Mouse (Mus musculus): ENCODE results near the gene Pnkd.
"Not testable (repeated sequence)": the region's sequence is repeated elsewhere in the genome, so short reads cannot be mapped to it uniquely, and the experiment has no call there.

Pnkd gene

DNA sequence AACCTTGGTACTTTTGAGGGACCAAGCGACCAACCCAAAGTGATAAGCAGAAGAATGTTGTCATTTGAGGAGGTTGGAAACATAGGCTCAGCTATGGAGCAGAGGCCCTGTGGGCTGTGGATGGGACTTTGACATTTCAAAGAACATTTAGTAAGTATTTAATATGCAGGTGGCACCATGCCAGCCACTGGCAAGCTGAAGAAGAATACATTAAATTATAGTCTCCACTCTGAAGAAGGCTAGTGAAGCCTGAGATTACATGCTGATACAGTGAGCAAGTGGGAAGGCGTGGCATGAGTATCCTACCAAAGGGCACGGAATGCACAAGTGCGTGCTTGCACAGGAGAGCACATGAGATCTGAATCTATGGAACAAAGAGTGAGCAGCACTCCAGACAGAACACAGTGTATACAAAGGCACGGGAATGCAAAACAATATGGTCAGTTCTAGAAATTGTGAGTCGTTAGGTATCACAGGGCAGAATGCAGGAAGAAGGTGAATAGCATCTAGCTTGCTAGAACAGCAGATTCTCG, 45.2 kb downstream of the Pnkd start:
- no peak for DNase-seq (ENCODE audit: low read depth, low spot score)

DNA sequence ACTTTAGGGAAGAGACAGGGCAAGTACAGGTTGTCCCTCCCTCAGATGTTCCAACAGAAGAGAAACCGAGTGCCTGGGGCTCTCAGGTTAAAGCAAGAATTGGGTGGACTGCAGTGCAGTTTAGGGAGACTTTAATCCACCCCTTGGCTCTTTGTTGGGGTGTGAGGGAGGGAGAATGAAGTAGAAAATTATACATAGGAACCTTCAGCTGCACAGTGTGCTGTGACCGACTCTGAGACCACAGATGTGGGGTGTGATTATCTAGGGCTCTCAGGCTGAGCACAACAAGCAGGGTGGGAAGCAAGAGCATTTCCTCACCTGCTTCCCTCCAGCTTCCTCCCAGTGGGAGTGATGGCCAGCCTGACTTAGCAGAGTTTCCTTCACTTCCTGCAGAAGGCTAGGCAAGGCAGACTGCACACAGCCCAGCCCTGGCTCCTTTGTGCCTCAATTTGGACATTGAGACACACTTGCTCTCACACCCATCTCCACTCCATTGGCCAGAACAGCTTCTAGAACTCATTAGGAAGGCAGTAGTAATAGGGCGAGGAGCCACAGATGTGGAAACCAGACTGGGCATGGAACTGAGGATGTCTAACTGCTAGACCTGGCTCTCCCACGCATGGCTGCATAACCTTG, 46.4 kb downstream of the Pnkd start:
- no peak for DNase-seq (ENCODE audit: low read depth, low spot score)

DNA sequence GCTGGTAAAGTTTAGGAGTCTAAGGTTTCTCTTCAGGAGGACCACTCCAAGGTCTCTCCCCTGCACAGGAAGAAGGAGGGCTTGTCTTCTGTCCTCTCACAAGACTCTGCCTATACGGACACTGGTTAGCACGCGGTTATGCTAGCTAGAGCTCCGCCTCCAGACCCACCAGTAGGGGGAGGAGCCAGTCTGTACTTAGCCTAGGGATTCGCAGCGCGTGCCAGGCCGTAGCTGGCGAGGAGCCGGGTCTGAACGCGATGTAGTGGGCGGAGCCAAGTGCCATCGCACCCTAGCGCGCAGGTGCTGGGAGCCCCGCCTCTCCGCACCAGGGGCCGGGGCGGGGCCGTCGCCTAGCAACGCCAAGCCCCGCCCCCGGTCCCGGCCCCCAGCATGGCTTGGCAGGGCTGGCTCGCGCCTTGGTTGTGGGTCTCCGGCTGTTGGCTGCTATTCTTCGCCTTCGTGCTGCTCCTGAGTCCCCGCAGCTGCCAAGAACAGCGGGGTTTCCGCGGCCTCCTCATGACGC, 47.6 kb downstream of the Pnkd start:
- peak; percentile 86 for DNase-seq (ENCODE audit: low read depth, low spot score)

DNA sequence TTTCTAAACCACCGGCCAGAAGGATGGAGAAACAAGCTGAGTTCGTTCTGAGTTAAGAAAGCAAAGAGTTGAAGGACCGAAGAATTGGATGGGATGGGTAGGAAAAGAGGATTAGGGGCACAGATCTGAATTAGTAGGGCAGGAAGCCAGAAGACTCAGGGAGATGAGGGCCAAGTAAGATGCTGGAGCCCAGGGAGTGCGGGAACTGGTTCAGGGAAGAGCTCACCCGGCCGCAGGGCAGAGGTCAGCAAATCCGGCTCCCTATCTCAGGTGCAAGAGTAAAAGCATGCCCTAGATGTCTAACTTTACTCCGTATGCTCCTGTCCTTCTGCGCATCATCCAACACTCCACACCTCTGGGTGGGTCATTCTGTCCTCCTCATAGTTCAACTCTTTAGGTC, 48.2 kb downstream of the Pnkd start:
- DNase-seq (ENCODE audit: low read depth, low spot score), result peak; percentile 3

DNA sequence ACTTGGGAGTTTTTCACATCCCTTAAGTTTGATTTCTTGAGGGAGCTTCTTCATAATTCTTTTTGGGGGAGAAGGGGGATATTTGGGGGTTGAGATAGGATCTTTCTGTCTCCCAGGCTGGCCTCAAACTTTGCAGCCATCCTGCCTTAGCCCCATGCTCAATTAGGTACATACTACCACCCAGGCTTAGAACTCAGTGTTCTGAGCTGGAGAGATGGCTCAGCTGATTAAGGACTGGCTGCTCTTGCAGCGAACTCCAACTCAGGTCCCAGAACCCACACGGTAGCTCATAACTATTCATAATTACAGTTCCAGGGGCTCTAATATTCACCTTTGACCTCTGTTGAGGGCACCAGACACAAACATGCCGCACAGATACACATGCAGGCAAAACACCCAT, 49.9 kb downstream of the Pnkd start:
- no peak for DNase-seq (ENCODE audit: low read depth, low spot score)

DNA sequence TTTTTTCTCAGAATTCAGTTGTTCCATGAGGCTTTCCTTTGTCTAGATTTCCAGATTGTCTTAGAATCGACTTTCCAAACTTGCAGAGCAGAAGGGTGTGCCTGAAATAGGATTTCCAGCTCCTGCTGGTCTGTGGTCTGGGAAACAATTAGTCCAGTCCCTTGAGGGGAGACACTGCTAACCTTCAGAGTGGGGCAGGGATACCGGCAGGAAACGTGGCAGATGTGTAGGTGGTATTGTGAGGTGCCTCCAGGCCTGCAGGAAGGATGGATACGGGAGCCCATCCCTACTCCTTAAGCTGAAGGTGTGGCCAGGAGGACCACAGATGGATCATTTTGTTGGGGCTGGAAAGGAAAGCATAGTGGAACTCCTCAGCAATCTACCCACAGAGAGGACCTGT, 50.3 kb downstream of the Pnkd start:
- no peak for DNase-seq (ENCODE audit: low read depth, low spot score)

DNA sequence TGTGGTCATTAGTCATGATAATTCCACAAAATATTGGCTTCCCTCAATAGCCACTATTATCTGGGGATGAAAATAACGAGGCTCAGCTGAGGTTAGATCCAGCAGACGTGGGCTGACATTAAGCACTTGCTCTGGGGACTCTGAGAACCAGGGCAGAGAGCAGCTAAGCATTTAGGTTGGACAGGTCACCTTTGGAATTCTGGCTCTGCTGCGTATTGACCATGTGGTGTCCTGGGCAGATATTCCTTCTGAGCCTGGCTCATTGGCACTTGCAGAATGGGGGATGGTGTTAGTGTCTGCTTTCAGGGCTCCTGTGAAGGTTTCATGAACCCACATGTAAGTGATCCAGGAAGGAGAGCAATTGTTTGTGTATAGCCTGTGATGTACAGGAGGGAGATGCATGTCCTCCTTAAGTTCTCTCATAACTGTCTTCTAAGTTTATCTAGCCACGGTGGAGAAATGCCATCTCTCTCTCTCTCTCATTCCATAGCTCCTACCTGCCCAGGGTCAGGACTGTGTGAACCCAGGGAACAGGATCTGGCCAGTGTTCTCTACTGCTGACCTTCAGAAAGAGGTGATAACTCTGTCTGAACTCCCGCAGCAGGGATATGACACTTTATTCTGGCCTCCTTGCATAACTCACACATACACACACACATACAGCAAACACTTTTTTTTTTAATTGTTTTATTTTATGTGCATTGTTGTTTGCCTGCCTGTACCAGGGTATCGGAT, 50.9 kb downstream of the Pnkd start:
- DNase-seq (ENCODE audit: low read depth, low spot score), result no peak

DNA sequence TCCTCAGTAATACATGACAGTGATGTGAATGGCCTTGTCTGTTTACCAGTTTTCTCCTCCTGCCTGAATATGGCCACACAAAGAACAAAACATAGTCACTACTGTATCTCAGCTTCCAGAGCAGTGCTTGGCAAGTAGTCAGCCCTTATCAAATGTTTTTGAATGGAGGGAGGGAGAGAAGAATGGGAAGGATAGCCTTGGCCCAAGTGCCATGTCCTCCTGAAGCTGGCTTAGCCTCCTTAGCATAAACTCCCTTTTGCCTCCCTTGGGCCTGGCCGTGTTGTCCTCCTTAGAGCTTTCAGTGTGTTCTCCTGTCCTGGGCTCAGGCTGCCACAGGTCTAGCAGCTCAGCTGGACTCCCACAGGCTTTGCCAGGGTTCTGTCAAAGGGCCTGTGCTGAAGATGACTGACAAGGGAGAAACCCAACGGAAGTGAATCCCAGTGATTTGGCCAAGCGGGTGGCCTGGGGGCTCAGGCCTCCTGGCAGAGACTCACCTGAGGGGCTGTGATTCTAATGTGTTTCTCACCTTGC, 52.6 kb downstream of the Pnkd start:
- no peak for DNase-seq (ENCODE audit: low read depth, low spot score)

DNA sequence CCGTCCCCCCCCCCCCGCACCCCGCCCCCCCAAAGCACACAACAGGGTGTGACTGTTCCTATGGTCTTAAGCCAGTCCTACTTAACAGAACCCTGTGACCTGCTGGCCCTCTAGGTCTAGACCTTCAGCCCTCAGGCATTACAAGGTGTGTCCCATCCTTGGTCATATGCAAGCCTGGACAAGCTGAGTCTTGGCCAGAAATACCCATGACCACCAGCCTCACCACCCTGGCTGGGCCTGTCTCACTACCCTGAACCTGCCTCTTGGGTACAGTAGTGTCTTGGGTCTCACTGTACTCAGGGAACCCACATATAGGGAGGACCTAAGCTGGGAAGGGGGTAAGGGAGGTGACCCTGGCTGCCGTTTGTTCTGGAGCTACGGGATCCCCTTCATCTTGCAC, 53.3 kb downstream of the Pnkd start:
- no peak for DNase-seq (ENCODE audit: low read depth, low spot score)

DNA sequence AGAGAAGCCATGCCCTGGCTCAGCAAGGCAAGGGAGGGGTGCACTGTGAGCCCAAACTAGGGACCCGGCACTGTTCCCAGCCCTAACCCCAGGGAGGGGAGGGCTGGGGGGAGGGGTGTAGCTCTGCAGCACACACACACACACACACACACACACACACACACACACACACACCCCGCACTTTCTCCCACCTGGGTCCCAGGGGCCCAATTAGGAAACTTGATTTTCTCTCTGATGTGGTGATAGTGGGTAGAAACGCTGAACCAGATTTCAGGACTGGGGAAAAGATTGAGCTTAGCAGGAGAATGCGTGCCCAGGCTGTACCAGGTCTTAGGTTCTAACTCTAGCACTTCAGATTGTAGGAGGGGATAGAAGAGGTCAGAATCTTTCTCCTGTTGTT, 53.9 kb downstream of the Pnkd start:
- no peak for DNase-seq (ENCODE audit: low read depth, low spot score)

DNA sequence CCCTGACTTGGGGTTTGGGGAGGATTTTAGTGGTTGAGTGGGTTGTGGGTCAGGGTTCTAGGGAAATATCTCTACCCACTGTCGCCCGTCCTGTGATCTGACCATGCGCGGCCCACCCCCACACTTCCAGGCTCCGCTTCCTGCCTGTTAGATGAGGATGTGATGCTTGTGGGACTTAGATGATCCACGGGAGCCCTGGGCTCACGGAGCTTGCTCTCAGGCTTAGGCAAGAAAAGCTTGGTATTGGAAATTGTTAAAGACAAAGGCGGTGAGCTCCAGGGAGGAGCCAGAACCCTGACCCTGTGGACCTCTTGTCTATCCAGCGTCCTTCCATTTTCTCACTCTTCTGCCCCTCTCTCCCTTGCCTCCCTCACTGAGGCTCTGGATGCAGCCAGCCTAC, 55.2 kb downstream of the Pnkd start:
- no peak for DNase-seq (ENCODE audit: low read depth, low spot score)

DNA sequence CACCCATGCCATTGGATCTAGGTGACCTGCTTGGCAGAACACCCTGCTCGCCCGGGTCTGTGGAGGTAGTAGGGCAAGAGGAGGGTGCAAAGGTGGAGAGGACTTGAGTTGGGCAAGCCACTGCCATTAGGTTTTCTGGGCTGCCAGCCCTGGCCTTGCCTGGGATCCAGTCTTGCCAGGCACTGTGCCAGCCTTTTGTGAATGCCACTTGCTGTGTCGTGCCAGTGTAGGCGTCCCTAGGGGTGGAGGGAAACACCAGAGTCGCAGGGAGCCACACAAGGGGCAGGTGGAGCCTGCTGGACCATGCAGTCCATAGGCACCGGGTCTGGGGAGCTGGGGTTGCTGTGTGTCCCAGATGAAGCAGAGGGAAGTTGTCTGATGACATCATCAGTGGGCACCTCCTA, 55.6 kb downstream of the Pnkd start:
- DNase-seq (ENCODE audit: low read depth, low spot score), result no peak

DNA sequence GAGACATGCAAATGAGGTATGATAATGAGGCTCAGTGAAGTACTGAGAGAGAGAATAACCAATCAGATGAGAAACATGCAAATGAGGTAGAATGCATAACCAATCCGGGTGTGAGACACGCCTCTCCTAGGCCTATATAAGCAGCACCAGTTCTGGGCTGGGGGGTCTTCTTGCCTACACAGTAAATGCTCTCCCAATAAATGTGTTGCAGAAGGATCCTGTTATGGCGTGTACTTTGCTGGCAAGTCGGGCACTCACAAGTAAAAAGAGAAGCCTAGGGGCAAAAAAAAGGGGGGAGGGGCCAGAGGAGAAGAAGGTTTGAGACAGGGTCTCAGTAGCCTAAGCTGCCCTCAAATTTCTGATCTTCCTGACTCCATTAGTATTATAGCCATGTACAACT, 56.3 kb downstream of the Pnkd start:
- not testable (repeated sequence) for DNase-seq (ENCODE audit: low read depth, low spot score)

DNA sequence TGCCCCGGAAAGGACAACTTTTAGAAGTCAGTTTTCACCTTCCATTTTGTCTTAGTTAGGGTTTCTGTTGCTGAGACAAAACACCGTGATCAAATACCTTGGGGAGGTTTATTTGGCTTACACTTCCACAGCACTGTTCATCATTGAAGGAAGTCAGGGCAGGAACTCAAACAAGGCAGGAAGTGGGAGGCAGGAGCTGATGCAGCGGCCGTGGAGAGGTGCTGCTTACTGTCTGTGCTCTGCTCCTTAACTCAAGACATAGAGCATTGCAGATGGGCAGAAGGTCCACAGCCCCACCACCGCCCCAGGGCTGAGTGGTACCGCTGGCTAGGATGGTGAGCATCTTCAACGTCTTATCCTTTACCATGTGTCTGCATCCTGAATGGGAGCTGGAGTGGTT, 57.2 kb downstream of the Pnkd start:
- no peak for DNase-seq (ENCODE audit: low read depth, low spot score)

DNA sequence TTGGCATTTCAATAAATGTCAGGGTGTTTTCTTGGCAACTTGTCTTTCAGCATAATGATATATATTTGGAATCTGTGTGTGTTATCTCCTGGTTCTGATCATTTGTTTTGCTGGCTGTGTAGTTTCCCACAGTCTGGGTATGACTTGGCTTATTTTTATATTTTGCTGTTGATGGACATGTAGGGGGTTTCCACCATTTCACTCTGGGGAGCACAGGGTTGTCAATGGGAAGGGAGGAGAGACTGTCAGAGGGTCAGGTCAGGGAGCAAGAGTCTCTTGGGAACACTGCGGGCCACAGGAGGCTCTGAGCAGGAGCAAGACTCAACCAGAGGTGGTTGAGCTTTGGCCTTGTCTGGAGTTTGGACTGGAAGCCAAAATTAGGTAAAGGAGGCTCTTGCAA, 57.6 kb downstream of the Pnkd start:
- DNase-seq (ENCODE audit: low read depth, low spot score), result no peak

DNA sequence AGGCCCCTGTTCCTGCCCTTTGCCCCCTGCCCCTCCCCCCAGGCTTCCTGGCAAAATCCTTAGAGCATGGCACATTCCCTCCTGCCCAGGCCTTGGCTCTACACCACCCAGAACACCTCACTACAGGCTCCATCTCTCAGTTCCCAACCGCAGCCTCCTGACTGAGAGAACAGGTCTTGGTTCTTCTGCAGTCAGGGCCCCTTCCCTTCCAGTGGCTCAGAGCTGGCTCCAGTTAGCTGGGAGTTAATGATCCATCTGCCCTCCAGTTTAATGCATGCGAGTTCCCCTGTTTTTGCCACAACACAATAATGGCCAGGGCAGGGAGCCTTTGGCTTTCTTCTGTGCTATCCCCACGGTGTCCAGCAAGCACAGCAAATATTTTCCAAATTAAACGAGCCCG, 58.4 kb downstream of the Pnkd start:
- DNase-seq (ENCODE audit: low read depth, low spot score), result no peak

DNA sequence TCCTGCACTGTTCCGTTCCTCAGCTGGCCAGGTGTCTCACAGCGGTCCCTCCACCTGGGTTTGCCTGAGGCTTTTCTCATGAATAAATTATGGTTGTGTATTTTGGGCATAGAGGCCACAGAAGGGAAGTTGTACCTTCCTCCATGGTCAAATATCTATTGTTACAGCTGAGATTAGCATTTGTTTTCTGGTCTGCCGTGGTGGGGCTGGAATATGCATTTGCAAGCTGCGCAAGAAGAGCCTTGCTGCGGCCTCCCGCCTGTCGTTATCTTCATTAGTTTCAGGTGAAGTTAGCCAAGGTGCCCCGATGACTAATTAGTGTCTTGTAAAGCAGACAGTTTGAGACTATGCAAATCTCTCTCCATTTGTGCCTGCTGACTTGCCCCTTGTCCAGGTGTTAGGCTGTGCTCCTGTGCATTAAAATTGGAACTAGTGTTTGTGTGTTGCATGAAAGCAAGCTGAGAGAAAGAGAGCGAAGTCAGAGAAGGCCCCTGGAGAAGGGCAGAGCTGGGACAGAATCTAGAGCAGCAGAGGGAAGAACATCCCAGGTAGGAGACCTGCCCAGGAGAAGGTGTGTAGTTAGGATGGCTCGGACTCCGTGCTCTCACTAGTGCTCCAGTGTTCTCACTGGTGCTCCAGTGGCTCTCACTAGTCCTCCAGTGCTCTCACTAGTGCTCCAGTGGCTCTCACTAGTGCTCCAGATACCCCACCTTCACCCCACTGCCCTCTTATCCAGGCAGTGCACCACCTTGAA, 59.6 kb downstream of the Pnkd start:
- no peak for DNase-seq (ENCODE audit: low read depth, low spot score)

DNA sequence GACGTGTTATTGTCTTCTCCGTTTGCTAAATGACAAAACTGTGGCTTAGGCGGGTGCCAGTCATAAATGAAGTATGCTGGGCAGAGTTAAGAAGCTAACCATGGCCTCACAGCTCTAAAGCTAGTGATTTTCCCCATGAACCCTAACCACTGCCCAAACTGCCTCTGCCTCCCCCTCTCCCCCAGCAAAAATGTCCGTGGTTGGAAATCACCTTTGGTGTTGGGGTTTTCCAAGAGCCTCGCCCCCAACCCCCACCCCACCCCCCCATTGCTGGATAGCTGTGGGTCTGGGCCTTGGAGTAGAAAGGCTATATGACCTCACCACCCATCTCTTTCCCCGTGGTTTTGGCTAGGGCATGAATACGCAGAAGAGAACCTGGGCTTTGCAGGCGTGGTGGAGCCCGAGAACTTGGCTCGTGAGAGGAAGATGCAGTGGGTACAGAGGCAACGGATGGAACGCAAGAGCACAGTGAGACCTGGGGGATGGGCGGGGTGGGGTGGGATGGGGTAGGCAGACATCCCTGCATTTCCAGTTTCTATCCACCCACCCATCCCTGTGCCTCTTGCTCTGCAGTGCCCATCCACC, 66.5 kb downstream of the Pnkd start:
- DNase-seq (ENCODE audit: low read depth, low spot score), result no peak

DNA sequence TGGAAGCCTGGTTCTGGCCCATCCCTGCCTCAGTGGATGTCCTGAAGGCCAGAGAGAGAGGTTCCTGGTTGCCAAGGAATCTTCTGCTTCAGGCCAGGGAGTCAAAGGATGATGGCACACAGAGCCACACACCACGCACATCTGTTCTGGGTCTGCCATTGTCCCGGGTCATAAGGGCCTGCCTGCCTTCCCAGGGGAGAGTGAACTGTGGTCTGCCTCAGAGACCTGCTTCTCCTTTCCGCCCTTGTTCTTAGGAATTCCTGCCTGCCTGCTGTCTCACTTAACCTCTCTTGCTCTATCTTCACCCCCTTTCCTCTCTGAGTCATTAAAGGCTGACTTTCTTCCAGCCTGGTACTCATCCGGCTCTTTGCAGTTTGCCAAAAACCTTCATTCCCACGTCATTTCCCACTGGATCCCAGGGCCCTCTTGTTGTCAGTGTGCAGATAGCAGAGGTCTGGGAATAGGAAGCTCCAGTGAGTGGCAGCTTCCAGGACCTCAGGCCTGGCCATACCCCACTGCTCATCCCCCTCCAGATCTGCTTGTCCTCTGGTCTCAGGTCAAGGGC, 67.9 kb downstream of the Pnkd start:
- no peak for DNase-seq (ENCODE audit: low read depth, low spot score)

DNA sequence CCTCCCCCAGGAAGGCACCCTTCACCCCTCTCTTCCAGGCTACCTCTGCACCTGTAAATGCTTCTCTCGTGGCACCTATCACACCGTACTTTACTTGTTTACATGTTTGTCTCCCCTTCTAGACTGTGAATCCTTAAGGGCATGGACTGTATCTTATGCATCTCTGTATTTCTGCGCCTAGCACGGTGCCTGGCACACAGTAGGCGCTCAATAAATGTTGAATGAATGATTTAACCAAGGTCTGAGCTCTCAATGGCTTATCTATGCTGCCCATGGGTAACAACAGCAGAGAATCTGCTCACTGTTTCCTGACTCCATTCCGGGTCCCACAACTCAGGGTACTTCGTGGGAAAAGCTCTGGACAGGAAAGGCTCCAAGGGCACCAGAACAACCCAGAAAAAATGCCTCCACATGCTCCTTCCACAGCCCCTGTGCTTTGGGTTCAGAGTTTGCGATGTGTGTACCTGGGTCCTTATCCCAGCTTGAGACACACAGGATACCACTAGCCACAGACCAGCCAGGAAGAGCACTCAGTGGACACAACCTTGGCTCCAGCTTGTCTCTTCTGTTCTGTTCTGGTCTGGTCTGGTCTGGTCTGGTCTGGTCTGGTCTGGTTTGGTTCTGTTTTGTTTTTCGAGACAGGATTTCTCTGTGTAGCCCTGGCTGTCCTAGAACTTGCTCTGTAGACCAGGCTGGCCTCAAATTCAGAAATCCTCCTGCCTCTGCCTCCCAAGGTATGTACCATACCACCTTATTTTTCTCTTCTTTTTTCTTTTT, 68.9 kb downstream of the Pnkd start:
- DNase-seq (ENCODE audit: low read depth, low spot score), result no peak

DNA sequence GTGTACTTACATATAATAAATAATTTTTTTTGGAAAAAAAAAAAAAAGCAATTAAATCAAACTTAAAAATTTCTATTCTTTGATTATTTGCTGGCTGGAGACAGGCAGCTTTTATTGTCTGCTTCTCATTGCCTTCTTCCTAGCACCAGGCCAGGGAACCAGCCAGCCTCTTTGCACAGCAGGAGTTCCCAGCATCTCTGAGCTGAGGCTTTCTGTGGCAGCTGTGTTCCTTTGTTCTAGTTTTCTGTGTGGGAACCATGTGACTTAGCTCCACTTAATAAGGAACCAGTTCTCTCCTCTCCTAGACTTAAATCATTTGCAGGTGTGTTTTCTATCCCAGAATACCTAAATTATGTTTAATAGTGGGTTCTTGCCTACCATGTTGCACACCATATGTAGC, 72.8 kb downstream of the Pnkd start:
- DNase-seq (ENCODE audit: low read depth, low spot score), result no peak

Data from brain, embryonic 18.5 days (tissue).